Mouse (Mus musculus) lung, adult 2 months (tissue): ENCODE data around the gene Sac3d1.

Experiments
- CTCF ChIP-seq: fragments of 200-500 bp; IDR thresholded peaks from 2 replicates; pipeline ENCODE4 v1.5.1; 2011; ENCODE audit warnings: mild to moderate bottlenecking, low read length, control low read depth; ENCODE audit not compliant: insufficient read depth
- POLR2A ChIP-seq: fragments of 200-500 bp; IDR thresholded peaks from 2 replicates; pipeline ENCODE4 v1.6.1; 2011; ENCODE audit warnings: low read depth, mild to moderate bottlenecking, control low read depth, low read length, borderline replicate concordance; ENCODE audit errors: extremely low read depth

DNA sequence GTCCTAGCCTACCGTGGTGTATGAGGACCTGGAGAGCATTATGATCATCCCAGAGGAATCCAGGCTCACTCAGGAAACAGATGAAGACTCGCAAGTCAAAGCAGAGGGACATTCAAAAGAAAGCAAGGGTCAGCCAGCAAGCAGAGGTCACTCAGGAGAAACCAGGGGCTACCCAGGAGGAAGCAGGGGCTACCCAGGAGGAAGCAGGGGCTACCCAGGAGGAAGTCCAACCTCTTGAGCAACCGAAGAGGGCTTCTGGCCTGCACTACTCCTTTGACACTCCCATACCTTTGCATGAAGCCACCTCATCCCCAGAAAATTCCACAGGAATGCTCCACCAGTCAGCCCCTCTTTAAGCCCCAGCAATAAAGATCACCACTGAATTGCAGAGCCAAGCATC lies 20.6 kb downstream of the Sac3d1 start:
- TF ChIP-seq CTCF (no peak), POLR2A (no peak)
